Mouse (Mus musculus) liver, embryonic 15.5 days (tissue): ENCODE measurements around the gene Gm5741. TPM values are rescaled to one million over a fixed set of nuclear protein-coding genes. Genes with fewer than 3 reads are reported as not detected.

Experiments
- ATAC-seq: fragments of 200-750 bp; cut with Nextera tagmentation; 2 replicates; pipeline ENCODE4 v1.8.0; 2017; ENCODE audit warnings: moderate number of reproducible peaks, mild to moderate bottlenecking, moderate library complexity; ENCODE audit not compliant: insufficient read depth
- H3K27ac ChIP-seq: fragments of 300-500 bp; sonication (generic); replicated peaks from 2 replicates; pipeline ENCODE4 v1.5.1; 2015; ENCODE audit warnings: mild to moderate bottlenecking, inconsistent platforms
- H3K27me3 ChIP-seq: fragments of 300-500 bp; sonication (generic); 2 replicates; pipeline ENCODE4 v1.6.1; 2015; ENCODE audit warnings: mild to moderate bottlenecking, inconsistent platforms
- H3K36me3 ChIP-seq: fragments of 300-500 bp; sonication (generic); replicated peaks from 2 replicates; pipeline ENCODE4 v1.6.1; 2015; ENCODE audit warnings: moderate library complexity, mild to moderate bottlenecking, inconsistent platforms
- H3K4me1 ChIP-seq: fragments of 300-500 bp; sonication (generic); replicated peaks from 2 replicates; pipeline ENCODE4 v1.6.1; 2015; ENCODE audit warnings: inconsistent platforms
- H3K4me2 ChIP-seq: fragments of 300-500 bp; sonication (generic); 2 replicates; pipeline ENCODE4 v1.6.1; 2015; ENCODE audit warnings: moderate library complexity, mild to moderate bottlenecking, inconsistent platforms
- H3K4me3 ChIP-seq: fragments of 300-500 bp; sonication (generic); replicated peaks from 2 replicates; pipeline ENCODE4 v1.5.1; 2015; ENCODE audit warnings: mild to moderate bottlenecking, inconsistent platforms
- H3K9ac ChIP-seq: fragments of 300-500 bp; sonication (generic); 2 replicates; pipeline ENCODE4 v1.6.1; 2015; ENCODE audit warnings: moderate library complexity, mild to moderate bottlenecking, inconsistent platforms
- H3K9me3 ChIP-seq: fragments of 300-500 bp; sonication (generic); replicated peaks from 2 replicates; pipeline ENCODE4 v1.6.1; 2016; ENCODE audit warnings: inconsistent platforms
- WGBS: fragments of 180-500 bp; shearing (Covaris S2); methylation state at CpG from one replicate; pipeline ENCODE4 v1.1.7; 2015; ENCODE audit warnings: mixed read lengths; ENCODE audit not compliant: insufficient replicate concordance; 5-methylcytosine and 5-hydroxymethylcytosine counted together
- polyA plus RNA-seq: library from polyadenylated mRNA; unstranded; fragments of >200 nt; fragmentation: Nextera tagmentation; extraction: Ambion mirVana; gene quantifications from 2 replicates; pipeline ENCODE4 v1.2.1, GENCODE M21; 2015

The Gm5741 gene
- polyA plus RNA-seq = 0.45 TPM in 1 of 2 replicates, not detected in the other

- no peak within 1 kb of the TSS for H3K4me3 ChIP-seq
- no peak within 1 kb of the TSS for H3K4me2 ChIP-seq
- no peak within 1 kb of the TSS for H3K9ac ChIP-seq
- no peak for ATAC-seq
- no peaks in the 10 kb centered on the region for H3K27me3 ChIP-seq
- H3K9me3 ChIP-seq = no peaks in the 10 kb centered on the region
- H3K27ac ChIP-seq = no peak within 1 kb of the TSS
- H3K36me3 ChIP-seq = 0 out of 2 replicates have a peak, but pooled peaks cover under 1% of the 10 kb centered on the region
- peaks cover 49% of the 10 kb centered on the region for H3K4me1 ChIP-seq
These were observed at the start of gene Gm5741 for GRCm38 (mm10) chr8:85067982-85068381. Gm5741 (minus strand) TSS chr8:85067982.

GRCm38 (mm10) chr8:85116984-85117383, 49.2 kb upstream of the Gm5741 start:
- Histone ChIP-seq H3K27me3 (peaks cover 10% of the 10 kb centered on the region), H3K9ac (no peak overlapping the region), H3K4me2 (0 out of 2 replicates have a peak overlapping the region, but pooled peaks have one; percentile 10), H3K36me3 (peaks cover 9% of the 10 kb centered on the region), H3K4me3 (0 out of 2 replicates have a peak overlapping the region, but pooled peaks have one; percentile 5), H3K9me3 (no peaks in the 10 kb centered on the region), H3K4me1 (no peaks in the 10 kb centered on the region), H3K27ac (peak overlapping the region; percentile 35; the same call in 1 of the 2 replicates)
- peak; percentile 56 for ATAC-seq
- 65% methylated on average over 7 of the region's 7 CpGs for WGBS

- Histone ChIP-seq H3K4me1 (no peaks in the 10 kb centered on the region), H3K9me3 (no peaks in the 10 kb centered on the region), H3K27me3 (peaks cover 10% of the 10 kb centered on the region), H3K9ac (no peak overlapping the region), H3K4me3 (no peak overlapping the region), H3K27ac (no peak overlapping the region), H3K4me2 (no peak overlapping the region), H3K36me3 (peaks cover 23% of the 10 kb centered on the region)
- no peak for ATAC-seq
- WGBS = 46% methylated on average over 4 of the region's 4 CpGs
These were observed 47.7 kb upstream of the Gm5741 start for GRCm38 (mm10) chr8:85115501-85115900.

- Histone ChIP-seq H3K27ac (no peak overlapping the region), H3K9ac (no peak overlapping the region), H3K27me3 (no peaks in the 10 kb centered on the region), H3K9me3 (no peaks in the 10 kb centered on the region), H3K36me3 (peaks cover 37% of the 10 kb centered on the region), H3K4me2 (no peak overlapping the region), H3K4me3 (no peak overlapping the region), H3K4me1 (no peaks in the 10 kb centered on the region)
- 76% methylated on average over 10 of the region's 10 CpGs for WGBS
- no peak for ATAC-seq
These were observed 45.5 kb upstream of the Gm5741 start for GRCm38 (mm10) chr8:85113241-85113640.

GRCm38 (mm10) chr8:85100076-85100665, 32.4 kb upstream of the Gm5741 start:
- H3K27me3 ChIP-seq = no peaks in the 10 kb centered on the region
- H3K27ac ChIP-seq = no peak overlapping the region
- no peak overlapping the region for H3K4me2 ChIP-seq
- 55% methylated on average over 4 of the region's 4 CpGs for WGBS
- H3K9me3 ChIP-seq = no peaks in the 10 kb centered on the region
- H3K4me1 ChIP-seq = no peaks in the 10 kb centered on the region
- no peak overlapping the region for H3K4me3 ChIP-seq
- H3K9ac ChIP-seq = no peak overlapping the region
- no peak for ATAC-seq
- H3K36me3 ChIP-seq = peaks cover 34% of the 10 kb centered on the region

- no peak overlapping the region for H3K27ac ChIP-seq
These were observed 29.1 kb upstream of the Gm5741 start for GRCm38 (mm10) chr8:85096850-85097249.

GRCm38 (mm10) chr8:85096196-85096595, 28.4 kb upstream of the Gm5741 start:
- Histone ChIP-seq H3K4me3 (no peak overlapping the region), H3K27me3 (no peaks in the 10 kb centered on the region), H3K36me3 (peaks cover 67% of the 10 kb centered on the region), H3K4me1 (0 out of 2 replicates have a peak, but pooled peaks cover 4% of the 10 kb centered on the region), H3K4me2 (no peak overlapping the region), H3K27ac (no peak overlapping the region), H3K9me3 (no peaks in the 10 kb centered on the region), H3K9ac (no peak overlapping the region)
- 81% methylated on average over 16 of the region's 16 CpGs for WGBS
- ATAC-seq = no peak

More at GRCm38 (mm10) chr8:85096850-85097249, 29.1 kb upstream of the Gm5741 start:
- no peak overlapping the region for H3K4me3 ChIP-seq
- H3K27me3 ChIP-seq = no peaks in the 10 kb centered on the region
- H3K4me2 ChIP-seq = no peak overlapping the region
- no peaks in the 10 kb centered on the region for H3K4me1 ChIP-seq
- peaks cover 61% of the 10 kb centered on the region for H3K36me3 ChIP-seq
- no peak overlapping the region for H3K9ac ChIP-seq
- WGBS = 74% methylated on average over 4 of the region's 4 CpGs
- H3K9me3 ChIP-seq = no peaks in the 10 kb centered on the region
- ATAC-seq = no peak

GRCm38 (mm10) chr8:85095566-85095965, 27.8 kb upstream of the Gm5741 start:
- no peak for ATAC-seq
- Histone ChIP-seq H3K9me3 (no peaks in the 10 kb centered on the region), H3K27me3 (no peaks in the 10 kb centered on the region), H3K9ac (no peak overlapping the region), H3K4me2 (no peak overlapping the region), H3K4me3 (no peak overlapping the region), H3K27ac (no peak overlapping the region), H3K36me3 (peaks cover 73% of the 10 kb centered on the region), H3K4me1 (0 out of 2 replicates have a peak, but pooled peaks cover 4% of the 10 kb centered on the region)
- WGBS = 81% methylated on average over 7 of the region's 7 CpGs

GRCm38 (mm10) chr8:85095051-85095450, 27.3 kb upstream of the Gm5741 start:
- ATAC-seq = no peak
- no peaks in the 10 kb centered on the region for H3K9me3 ChIP-seq
- peaks cover 73% of the 10 kb centered on the region for H3K36me3 ChIP-seq
- no peak overlapping the region for H3K9ac ChIP-seq
- H3K4me2 ChIP-seq = no peak overlapping the region
- no peak overlapping the region for H3K4me3 ChIP-seq
- H3K4me1 ChIP-seq = 0 out of 2 replicates have a peak, but pooled peaks cover 4% of the 10 kb centered on the region
- WGBS = 81% methylated on average over 13 of the region's 13 CpGs
- no peaks in the 10 kb centered on the region for H3K27me3 ChIP-seq
- no peak overlapping the region for H3K27ac ChIP-seq

GRCm38 (mm10) chr8:85091526-85092090, 23.8 kb upstream of the Gm5741 start:
- H3K9ac ChIP-seq = no peak overlapping the region
- H3K4me2 ChIP-seq = no peak overlapping the region
- H3K4me1 ChIP-seq = 0 out of 2 replicates have a peak, but pooled peaks cover 4% of the 10 kb centered on the region
- WGBS = 68% methylated on average over 21 of the region's 21 CpGs
- no peak overlapping the region for H3K4me3 ChIP-seq
- H3K9me3 ChIP-seq = no peaks in the 10 kb centered on the region
- peaks cover 81% of the 10 kb centered on the region for H3K36me3 ChIP-seq
- no peak overlapping the region for H3K27ac ChIP-seq
- ATAC-seq = no peak
- H3K27me3 ChIP-seq = no peaks in the 10 kb centered on the region

- Histone ChIP-seq H3K36me3 (peaks cover 80% of the 10 kb centered on the region), H3K9ac (no peak overlapping the region), H3K27ac (no peak overlapping the region), H3K4me1 (0 out of 2 replicates have a peak, but pooled peaks cover 4% of the 10 kb centered on the region), H3K27me3 (no peaks in the 10 kb centered on the region), H3K4me2 (no peak overlapping the region), H3K4me3 (no peak overlapping the region), H3K9me3 (no peaks in the 10 kb centered on the region)
- 81% methylated on average over 11 of the region's 11 CpGs for WGBS
- no peak for ATAC-seq
These were observed 23.1 kb upstream of the Gm5741 start for GRCm38 (mm10) chr8:85090856-85091255.
